Mouse (Mus musculus) gastrocnemius, adult 2 months (tissue): ENCODE measurements around the gene Fem1b. TPM values are rescaled to one million over a fixed set of nuclear protein-coding genes. Genes with fewer than 3 reads are reported as not detected.

Experiments used
- DNase-seq: peaks from one replicate; pipeline ENCODE4 v3.0.0; 2022
- H3K27ac ChIP-seq: fragments of 200-600 bp; 2 replicates; pipeline ENCODE4 v1.8.1; 2022; ENCODE audit warnings: mild to moderate bottlenecking
- H3K4me3 ChIP-seq: fragments of 200-600 bp; 2 replicates; pipeline ENCODE4 v1.8.1; 2022; ENCODE audit warnings: mild to moderate bottlenecking, moderate library complexity
- CTCF ChIP-seq: fragments of 200-600 bp; IDR thresholded peaks from 2 replicates; pipeline ENCODE4 v1.8.1; 2022; ENCODE audit warnings: antibody characterized with exemption, mild to moderate bottlenecking, moderate library complexity
- intact Hi-C: fragments of 180-260 bp; cut with DNase I; formaldehyde crosslinking; loops from one replicate; pipeline ENCODE4 v1.15.1; 2025
- total RNA-seq, 2 experiments: library from RNA; stranded (reverse); gene quantifications; 2 replicates each; pipeline ENCODE4 v1.2.3; 2021

The Fem1b gene
- total RNA-seq, 2 experiments from 2014 or later = 13.6 to 15.8 TPM

- no peak for TF ChIP-seq CTCF
- Histone ChIP-seq H3K4me3 (no peak overlapping the region), H3K27ac (no peak overlapping the region)
- intact Hi-C loops = no loop called here
- DNase-seq = no peak
Observed at GRCm38 (mm10) chr9:62789856-62790255, 21.9 kb downstream of the Fem1b start.

- no peak overlapping the region for H3K4me3 ChIP-seq
- TF ChIP-seq CTCF = no peak
- no peak for DNase-seq
- intact Hi-C loops = no loop called here
- no peak overlapping the region for H3K27ac ChIP-seq
Observed at GRCm38 (mm10) chr9:62786721-62787120, 25.0 kb downstream of the Fem1b start.

GRCm38 (mm10) chr9:62784233-62784632 lies 27.5 kb downstream of the Fem1b start:
- intact Hi-C loops = no loop called here

GRCm38 (mm10) chr9:62782976-62783781 lies 28.6 kb downstream of the Fem1b start:
- no peak for TF ChIP-seq CTCF
- DNase-seq = no peak
- Histone ChIP-seq H3K27ac (no peak overlapping the region), H3K4me3 (no peak overlapping the region)
- intact Hi-C loops = no loop called here

More at GRCm38 (mm10) chr9:62784233-62784632, 27.5 kb downstream of the Fem1b start:
- Histone ChIP-seq H3K27ac (no peak overlapping the region), H3K4me3 (no peak overlapping the region)
- no peak for DNase-seq
- peak; percentile 11; the same call in 1 of the 2 replicates for TF ChIP-seq CTCF

GRCm38 (mm10) chr9:62781965-62782364 lies 29.8 kb downstream of the Fem1b start:
- Histone ChIP-seq H3K27ac (no peak overlapping the region), H3K4me3 (no peak overlapping the region)
- TF ChIP-seq CTCF = no peak
- intact Hi-C loops = no loop called here
- DNase-seq = no peak

GRCm38 (mm10) chr9:62778721-62779120 lies 33.0 kb downstream of the Fem1b start:
- no peak for TF ChIP-seq CTCF
- H3K4me3 ChIP-seq = no peak overlapping the region
- intact Hi-C loops = loop anchor here (5.0 kb wide), 3 partner anchors 151 to 491 kb away; no protein-coding TSS in a partner anchor
- no peak for DNase-seq
- H3K27ac ChIP-seq = no peak overlapping the region

GRCm38 (mm10) chr9:62777461-62777860 lies 34.3 kb downstream of the Fem1b start:
- no peak overlapping the region for H3K27ac ChIP-seq
- TF ChIP-seq CTCF = peak; percentile 96
- DNase-seq = peak; percentile 45
- intact Hi-C loops = loop anchor here (5.0 kb wide), 3 partner anchors 150 to 490 kb away; no protein-coding TSS in a partner anchor
- no peak overlapping the region for H3K4me3 ChIP-seq

- Histone ChIP-seq H3K4me3 (no peak overlapping the region), H3K27ac (no peak overlapping the region)
- no peak for TF ChIP-seq CTCF
- intact Hi-C loops = loop anchor here (5.0 kb wide), 3 partner anchors 148 to 488 kb away; no protein-coding TSS in a partner anchor
- DNase-seq = no peak
Observed at GRCm38 (mm10) chr9:62775464-62775863, 36.3 kb downstream of the Fem1b start.

GRCm38 (mm10) chr9:62772746-62773145 lies 39.0 kb downstream of the Fem1b start:
- intact Hi-C loops = no loop called here
- TF ChIP-seq CTCF = no peak
- DNase-seq = no peak

GRCm38 (mm10) chr9:62768361-62768760 lies 43.4 kb downstream of the Fem1b start:
- DNase-seq = no peak
- no peak for TF ChIP-seq CTCF
- no peak overlapping the region for H3K27ac ChIP-seq
- no peak overlapping the region for H3K4me3 ChIP-seq
- intact Hi-C loops = no loop called here

More at GRCm38 (mm10) chr9:62772746-62773145, 39.0 kb downstream of the Fem1b start:
- Histone ChIP-seq H3K4me3 (no peak overlapping the region), H3K27ac (no peak overlapping the region)

GRCm38 (mm10) chr9:62767464-62767863 lies 44.3 kb downstream of the Fem1b start:
- no peak for TF ChIP-seq CTCF
- intact Hi-C loops = no loop called here
- DNase-seq = no peak
- no peak overlapping the region for H3K4me3 ChIP-seq
- no peak overlapping the region for H3K27ac ChIP-seq

- no peak for TF ChIP-seq CTCF
- intact Hi-C loops = no loop called here
- Histone ChIP-seq H3K27ac (no peak overlapping the region), H3K4me3 (no peak overlapping the region)
- DNase-seq = no peak
Observed at GRCm38 (mm10) chr9:62765346-62765745, 46.4 kb downstream of the Fem1b start.

GRCm38 (mm10) chr9:62763478-62763877 lies 48.3 kb downstream of the Fem1b start:
- peak overlapping the region; percentile 45 for H3K4me3 ChIP-seq
- intact Hi-C loops = no loop called here
- no peak for TF ChIP-seq CTCF

More at GRCm38 (mm10) chr9:62763478-62763877, 48.3 kb downstream of the Fem1b start:
- H3K27ac ChIP-seq = no peak overlapping the region
- no peak for DNase-seq
